Mouse (Mus musculus) myocyte (in vitro differentiated cells): ENCODE data around the gene Nt5c. TPM values are rescaled to one million over a fixed set of nuclear protein-coding genes. Genes with fewer than 3 reads are reported as not detected.

Experiments
- H3K27me3 ChIP-seq: one replicate; pipeline ENCODE4 v1.6.1; 2011; ENCODE audit not compliant: control insufficient read depth, insufficient read depth, insufficient read length
- H3K36me3 ChIP-seq: one replicate; pipeline ENCODE4 v1.6.1; 2011; ENCODE audit not compliant: control insufficient read depth, insufficient read depth
- H3K4me2 ChIP-seq: one replicate; pipeline ENCODE4 v1.6.1; 2011; ENCODE audit warnings: low read depth, control low read depth
- H3K4me3 ChIP-seq: one replicate; pipeline ENCODE4 v1.5.1; 2011; ENCODE audit warnings: mild to moderate bottlenecking, control low read depth, moderate library complexity
- H3K79me2 ChIP-seq: one replicate; pipeline ENCODE4 v1.6.1; 2011; ENCODE audit not compliant: control insufficient read depth, insufficient read depth
- H3ac ChIP-seq: one replicate; pipeline ENCODE4 v1.6.1; 2011; ENCODE audit not compliant: control insufficient read depth, insufficient read length
- CEBPB ChIP-seq: IDR thresholded peaks from 2 replicates; pipeline ENCODE4 v1.6.1; 2011; ENCODE audit warnings: mild to moderate bottlenecking, moderate library complexity; ENCODE audit not compliant: poor library complexity, insufficient read depth, severe bottlenecking
- E2F4 ChIP-seq: IDR thresholded peaks from one replicate; pipeline ENCODE4 v1.6.1; 2011; ENCODE audit warnings: mild to moderate bottlenecking, control low read depth, moderate library complexity; ENCODE audit not compliant: insufficient read depth
- MAX ChIP-seq: IDR thresholded peaks from one replicate; pipeline ENCODE4 v1.6.1; 2011; ENCODE audit warnings: low read depth, mild to moderate bottlenecking, control low read depth
- MYOD1 ChIP-seq, 3 experiments: IDR thresholded peaks; one replicate each; pipeline ENCODE4 v1.6.1; 2011; ENCODE audit warnings: control low read depth in 2 of 3, low read depth in 2 of 3, mild to moderate bottlenecking in 2 of 3, moderate library complexity in 1 of 3; ENCODE audit not compliant: insufficient read length in 2 of 3, control insufficient read depth in 1 of 3
- MYOG ChIP-seq, 3 experiments: IDR thresholded peaks; one replicate each; pipeline ENCODE4 v1.6.1; 2011; ENCODE audit warnings: control low read depth in 2 of 3, low read depth in 2 of 3, mild to moderate bottlenecking in 2 of 3; ENCODE audit not compliant: insufficient read length in 2 of 3, control insufficient read depth in 1 of 3, insufficient read depth in 1 of 3
- POLR2A ChIP-seq: IDR thresholded peaks from one replicate; pipeline ENCODE4 v1.6.1; 2011; ENCODE audit warnings: low read depth, mild to moderate bottlenecking, control low read depth, moderate library complexity; ENCODE audit not compliant: insufficient read length
- POLR2AphosphoS2 ChIP-seq: IDR thresholded peaks from one replicate; pipeline ENCODE4 v1.6.1; 2011; ENCODE audit warnings: low read depth, control low read depth; ENCODE audit not compliant: insufficient read length
- REST ChIP-seq: IDR thresholded peaks from one replicate; pipeline ENCODE4 v1.6.1; 2011; ENCODE audit warnings: mild to moderate bottlenecking, control low read depth, moderate library complexity; ENCODE audit not compliant: insufficient read depth, insufficient read length
- SRF ChIP-seq: IDR thresholded peaks from one replicate; pipeline ENCODE4 v1.6.1; 2011; ENCODE audit warnings: low read depth; ENCODE audit not compliant: control insufficient read depth, insufficient read length
- TCF12 ChIP-seq: IDR thresholded peaks from one replicate; pipeline ENCODE4 v1.6.1; 2011; ENCODE audit warnings: mild to moderate bottlenecking, control low read depth; ENCODE audit not compliant: poor library complexity, insufficient read depth, severe bottlenecking
- TCF3 ChIP-seq: IDR thresholded peaks from one replicate; pipeline ENCODE4 v1.6.1; 2011; ENCODE audit warnings: low read depth, control low read depth; ENCODE audit not compliant: insufficient read length
- USF1 ChIP-seq: IDR thresholded peaks from one replicate; pipeline ENCODE4 v1.6.1; 2011; ENCODE audit warnings: low read depth, mild to moderate bottlenecking, control low read depth, moderate library complexity
- polyA plus RNA-seq: library from polyadenylated mRNA; unstranded; fragments of >200 nt; fragmentation: generic; extraction: Trizol; gene quantifications from one replicate; pipeline ENCODE4 v1.2.1, GENCODE M21; 2012; ENCODE audit warnings: missing spikeins

Gene Nt5c
- polyA plus RNA-seq, 1 experiment: 64.0 TPM

DNA sequence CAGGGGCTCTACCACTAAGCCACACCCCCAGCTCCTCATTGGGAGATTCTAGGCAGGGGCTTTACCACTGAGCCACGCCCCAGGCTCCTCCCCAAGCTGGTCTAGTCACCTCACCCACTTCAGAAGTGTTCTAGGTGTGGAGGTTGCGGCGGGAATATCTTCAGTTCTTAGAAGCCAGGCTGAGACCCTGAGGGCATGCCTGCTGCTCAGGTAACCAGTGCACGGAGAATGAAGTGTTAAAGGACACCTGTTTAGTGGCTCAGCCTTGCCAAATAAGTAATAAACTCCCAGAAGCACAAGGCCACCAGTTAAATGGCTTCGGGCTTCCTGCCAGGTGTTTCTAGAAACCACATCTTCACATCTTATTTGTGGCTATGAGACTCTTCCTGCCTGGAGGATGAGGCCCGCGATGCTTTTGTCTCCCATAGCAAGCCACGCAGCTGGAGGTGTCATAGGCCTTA, 39.9 kb downstream of the Nt5c start:
- H3K27me3 ChIP-seq: peaks cover 24% of the 10 kb centered on the region
- no peak overlapping the region for H3K4me2 ChIP-seq
- H3K79me2 ChIP-seq: no peaks in the 10 kb centered on the region
- H3ac ChIP-seq: no peak overlapping the region
- no peak for TF ChIP-seq USF1
- no peak for TF ChIP-seq MAX
- TF ChIP-seq CEBPB: no peak
- no peak for TF ChIP-seq POLR2A
- no peak for TF ChIP-seq E2F4
- TF ChIP-seq TCF3: no peak
- no peak for TF ChIP-seq MYOD1 (IDR thresholded peaks at IDR 0.05; ENCODE audit: control insufficient read depth in 1 of 3, insufficient read length in 2 of 3, low read depth in 2 of 3)
- no peaks in the 10 kb centered on the region for H3K36me3 ChIP-seq
- no peak overlapping the region for H3K4me3 ChIP-seq

DNA sequence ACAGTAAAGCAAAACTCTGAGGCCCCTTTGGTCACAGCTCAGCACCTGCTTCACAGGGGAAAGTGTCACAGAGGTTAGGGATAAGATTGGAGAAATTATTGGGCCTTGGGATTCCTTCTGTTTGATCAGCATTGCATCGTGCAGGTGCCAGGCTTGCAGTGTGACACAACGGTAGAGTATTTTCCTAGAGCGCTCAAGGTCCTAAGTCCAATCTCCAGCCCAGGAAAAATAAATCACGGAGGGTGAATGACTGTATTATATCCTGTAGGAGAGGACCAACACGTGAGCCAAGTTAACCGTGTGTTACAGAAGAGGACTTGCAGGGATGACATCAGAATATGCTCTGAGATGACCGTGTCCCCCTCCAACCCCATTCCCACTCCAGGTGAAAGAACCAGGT, 41.5 kb downstream of the Nt5c start:
- Histone ChIP-seq H3K36me3 (no peaks in the 10 kb centered on the region), H3K79me2 (no peaks in the 10 kb centered on the region), H3K4me2 (no peak overlapping the region), H3ac (no peak overlapping the region), H3K4me3 (no peak overlapping the region), H3K27me3 (peaks cover 19% of the 10 kb centered on the region)
- TF ChIP-seq MAX: no peak
- TF ChIP-seq MYOD1 (IDR thresholded peaks at IDR 0.05; ENCODE audit: control insufficient read depth in 1 of 3, insufficient read length in 2 of 3, low read depth in 2 of 3): no peak
- no peak for TF ChIP-seq E2F4
- no peak for TF ChIP-seq TCF12
- TF ChIP-seq REST: no peak
- no peak for TF ChIP-seq CEBPB
- TF ChIP-seq TCF3: no peak
- TF ChIP-seq USF1: no peak

DNA sequence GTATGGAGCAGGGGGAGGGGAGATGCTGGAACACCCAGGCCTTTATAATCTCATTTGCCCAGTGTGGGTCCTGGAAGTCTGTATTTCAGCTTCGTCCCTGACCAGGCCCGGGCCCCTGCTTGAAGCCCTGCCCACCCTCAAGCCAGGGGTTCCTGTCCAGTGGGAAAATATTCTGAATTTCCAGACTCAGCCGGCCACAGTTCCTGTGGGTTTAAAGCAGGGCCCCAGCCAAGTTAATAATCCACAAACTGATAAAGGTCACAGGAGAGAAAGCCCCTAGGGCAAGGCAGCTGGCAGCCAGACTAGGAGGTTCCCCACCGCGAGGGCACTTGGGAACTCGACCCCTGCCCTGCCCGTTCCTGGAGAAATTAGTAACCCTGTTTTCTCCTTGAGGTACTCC, 42.7 kb downstream of the Nt5c start:
- no peaks in the 10 kb centered on the region for H3K36me3 ChIP-seq
- TF ChIP-seq MAX (no peak), E2F4 (no peak), SRF (no peak), MYOG (IDR thresholded peaks at IDR 0.05; ENCODE audit: control insufficient read depth in 1 of 3, insufficient read depth in 1 of 3, insufficient read length in 2 of 3, low read depth in 2 of 3) (no peak), POLR2AphosphoS2 (no peak), POLR2A (no peak), CEBPB (no peak), USF1 (no peak), TCF12 (no peak), REST (no peak), MYOD1 (IDR thresholded peaks at IDR 0.05; ENCODE audit: control insufficient read depth in 1 of 3, insufficient read length in 2 of 3, low read depth in 2 of 3) (no peak), TCF3 (no peak)
- H3K79me2 ChIP-seq: no peaks in the 10 kb centered on the region
- H3K4me3 ChIP-seq: no peak overlapping the region
- H3ac ChIP-seq: no peak overlapping the region
- H3K4me2 ChIP-seq: no peak overlapping the region
- peaks cover 19% of the 10 kb centered on the region for H3K27me3 ChIP-seq

DNA sequence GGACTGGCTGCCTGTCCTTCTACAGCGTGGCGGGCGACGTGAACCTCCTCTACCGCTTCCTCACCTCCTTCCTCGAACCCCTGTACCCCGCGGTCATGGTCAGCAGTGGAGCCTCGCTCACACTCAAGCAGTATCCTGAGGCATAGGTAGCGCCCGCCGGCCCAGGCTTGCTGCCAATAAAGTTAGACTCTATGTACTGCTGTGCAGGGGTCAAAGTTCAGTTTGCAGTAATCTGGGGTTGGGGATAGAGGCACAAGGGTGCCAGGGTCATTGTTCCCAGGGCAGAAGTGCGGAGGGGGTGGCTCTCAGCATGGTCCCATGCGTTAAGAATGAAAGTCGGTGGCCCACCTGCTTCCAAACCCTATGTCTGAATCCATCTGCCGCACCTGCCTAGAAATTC, 43.6 kb downstream of the Nt5c start:
- no peak overlapping the region for H3K4me2 ChIP-seq
- H3K4me3 ChIP-seq: no peak overlapping the region
- no peaks in the 10 kb centered on the region for H3K36me3 ChIP-seq
- no peaks in the 10 kb centered on the region for H3K79me2 ChIP-seq
- TF ChIP-seq POLR2A (no peak), MYOD1 (IDR thresholded peaks at IDR 0.05; ENCODE audit: control insufficient read depth in 1 of 3, insufficient read length in 2 of 3, low read depth in 2 of 3) (no peak), MAX (no peak), SRF (no peak), E2F4 (no peak), TCF12 (no peak), POLR2AphosphoS2 (no peak)
- peaks cover 19% of the 10 kb centered on the region for H3K27me3 ChIP-seq
- H3ac ChIP-seq: no peak overlapping the region

DNA sequence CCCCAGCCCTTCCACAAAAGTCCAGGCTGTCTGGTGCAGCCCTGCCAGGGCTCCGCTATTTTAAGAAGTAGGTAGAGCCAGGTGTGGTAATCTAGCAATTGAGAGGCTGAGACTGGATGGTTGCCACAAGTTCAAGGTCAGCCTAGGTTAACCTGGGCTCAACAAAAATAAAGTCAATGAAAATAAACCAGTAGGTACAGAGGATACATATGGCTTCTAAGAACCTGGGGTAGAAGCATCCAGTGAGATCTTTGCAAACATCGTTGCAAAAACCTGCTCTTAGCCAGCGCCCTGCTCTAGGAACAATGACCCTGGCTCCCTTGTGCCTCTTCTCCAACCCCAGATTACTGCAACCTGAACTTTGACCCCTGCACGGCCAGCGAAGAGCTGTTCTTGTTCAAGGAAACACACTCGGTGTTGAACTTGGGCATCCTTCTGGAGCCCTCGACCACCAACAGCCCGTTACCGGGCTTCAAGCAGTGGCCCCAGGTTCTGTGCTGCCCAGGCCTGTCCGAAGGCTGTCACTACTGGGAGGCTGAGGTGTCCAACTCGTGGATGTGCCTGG, 44.3 kb downstream of the Nt5c start:
- Histone ChIP-seq H3K79me2 (no peaks in the 10 kb centered on the region), H3K36me3 (no peaks in the 10 kb centered on the region), H3ac (no peak overlapping the region), H3K4me2 (no peak overlapping the region), H3K4me3 (no peak overlapping the region), H3K27me3 (peaks cover 19% of the 10 kb centered on the region)
- TF ChIP-seq CEBPB (no peak), TCF3 (no peak), MYOG (IDR thresholded peaks at IDR 0.05; ENCODE audit: control insufficient read depth in 1 of 3, insufficient read depth in 1 of 3, insufficient read length in 2 of 3, low read depth in 2 of 3) (no peak), MAX (no peak), REST (no peak), USF1 (no peak)
